Mouse (Mus musculus) spleen, postnatal 10 days (tissue): ENCODE results near the gene Dnajb2.

Source experiments
- DNase-seq, 2 experiments: peaks; one replicate each; pipeline ENCODE4 v3.0.0; 2021 to 2022; ENCODE audit warnings: low spot score in 2 of 2

Dnajb2 gene

GRCm38 (mm10) chr1:75236117-75237050 lies at the start of gene Dnajb2:
Gene Dnajb2 (plus strand): TSS chr1:75236406.
- DNase-seq = peak; percentile 91 to 93

- no peak for DNase-seq
These were observed 49.1 kb upstream of the Dnajb2 start for GRCm38 (mm10) chr1:75187126-75187525.

GRCm38 (mm10) chr1:75187914-75188483 lies 48.2 kb upstream of the Dnajb2 start:
- DNase-seq = no peak

GRCm38 (mm10) chr1:75190577-75190976 lies 45.6 kb upstream of the Dnajb2 start:
- peak in 1 of 2 experiments; percentile 31 for DNase-seq

- DNase-seq = peak in 1 of 2 experiments; percentile 48
These were observed 45.0 kb upstream of the Dnajb2 start for GRCm38 (mm10) chr1:75191258-75191621.

GRCm38 (mm10) chr1:75191622-75192402 lies 44.4 kb upstream of the Dnajb2 start, which contains the start of the genes Ankzf1 and Atg9a:
Gene Ankzf1 (plus strand): TSS chr1:75192151.
Gene Atg9a (minus strand): TSS chr1:75192196.
- DNase-seq = peak; percentile 87 to 94

- peak; percentile 46 to 58 for DNase-seq
These were observed 43.8 kb upstream of the Dnajb2 start for GRCm38 (mm10) chr1:75192452-75192851.

GRCm38 (mm10) chr1:75201236-75201635 lies 35.0 kb upstream of the Dnajb2 start:
- DNase-seq = no peak

- peak; percentile 61 to 70 for DNase-seq
These were observed 27.1 kb upstream of the Dnajb2 start for GRCm38 (mm10) chr1:75208967-75209678.

GRCm38 (mm10) chr1:75210136-75211087 lies 25.8 kb upstream of the Dnajb2 start, which contains the start of the genes Glb1l and Stk16:
Gene Glb1l (minus strand): TSS chr1:75210813.
Gene Stk16 (plus strand): TSS chr1:75210838.
- DNase-seq = peak; percentile 96 to 98

GRCm38 (mm10) chr1:75211141-75211708 lies 25.0 kb upstream of the Dnajb2 start:
- DNase-seq = no peak

- DNase-seq = peak in 1 of 2 experiments; percentile 31
These were observed 23.7 kb upstream of the Dnajb2 start for GRCm38 (mm10) chr1:75212542-75212941.

GRCm38 (mm10) chr1:75213096-75213495 lies 23.1 kb upstream of the Dnajb2 start:
- peak in 1 of 2 experiments; percentile 45 for DNase-seq

GRCm38 (mm10) chr1:75214442-75214841 lies 21.8 kb upstream of the Dnajb2 start:
- no peak for DNase-seq

GRCm38 (mm10) chr1:75214886-75215285 lies 21.3 kb upstream of the Dnajb2 start:
- DNase-seq = no peak

GRCm38 (mm10) chr1:75215785-75216184 lies 20.4 kb upstream of the Dnajb2 start:
- DNase-seq = no peak

GRCm38 (mm10) chr1:75216797-75217585 lies 19.2 kb upstream of the Dnajb2 start:
- DNase-seq = peak; percentile 52 to 70

- DNase-seq = no peak
These were observed 18.3 kb upstream of the Dnajb2 start for GRCm38 (mm10) chr1:75217893-75218226.
